Mouse (Mus musculus) 3134 (cell line): Measurements from ENCODE around the gene Ifne.

Source experiments
- DNase-seq: peaks from one replicate; pipeline ENCODE4 v3.0.0-alpha.2; 2011; ENCODE audit warnings: low spot score; ENCODE audit not compliant: insufficient read length; ENCODE audit errors: extremely low read depth

Gene Ifne

GRCm38 (mm10) chr4:88880101-88880500, at the start of gene Ifne:
TSS of gene Ifne (minus strand) at chr4:88880201.
- no peak for DNase-seq

GRCm38 (mm10) chr4:88928341-88929102, 48.5 kb upstream of the Ifne start:
- peak; percentile 67 for DNase-seq

- no peak for DNase-seq
These were observed 47.8 kb upstream of the Ifne start for GRCm38 (mm10) chr4:88927850-88928249.

- no peak for DNase-seq
These were observed 46.6 kb upstream of the Ifne start for GRCm38 (mm10) chr4:88926637-88927036.

GRCm38 (mm10) chr4:88926082-88926481, 46.1 kb upstream of the Ifne start:
- DNase-seq = no peak

- DNase-seq = no peak
These were observed 45.5 kb upstream of the Ifne start for GRCm38 (mm10) chr4:88925456-88925855.

GRCm38 (mm10) chr4:88921280-88921679, 41.3 kb upstream of the Ifne start:
- no peak for DNase-seq

GRCm38 (mm10) chr4:88917770-88918460, 37.9 kb upstream of the Ifne start:
- DNase-seq = no peak

- DNase-seq = no peak
These were observed 36.3 kb upstream of the Ifne start for GRCm38 (mm10) chr4:88916306-88916705.

- DNase-seq = no peak
These were observed 34.0 kb upstream of the Ifne start for GRCm38 (mm10) chr4:88913984-88914383.

- DNase-seq = no peak
These were observed 32.9 kb upstream of the Ifne start for GRCm38 (mm10) chr4:88912882-88913281.

GRCm38 (mm10) chr4:88912187-88912586, 32.2 kb upstream of the Ifne start:
- DNase-seq = no peak

- DNase-seq = no peak
These were observed 29.9 kb upstream of the Ifne start for GRCm38 (mm10) chr4:88909600-88910534.

GRCm38 (mm10) chr4:88893201-88893754, 13.3 kb upstream of the Ifne start:
- no peak for DNase-seq

GRCm38 (mm10) chr4:88888236-88888635, 8.2 kb upstream of the Ifne start:
- DNase-seq = no peak

GRCm38 (mm10) chr4:88878772-88879171, 1.2 kb downstream of the Ifne start:
- no peak for DNase-seq

GRCm38 (mm10) chr4:88878246-88878645, 1.8 kb downstream of the Ifne start:
- DNase-seq = no peak

GRCm38 (mm10) chr4:88876520-88876919, 3.5 kb downstream of the Ifne start:
- peak; percentile 24 for DNase-seq

- DNase-seq = no peak
These were observed 4.4 kb downstream of the Ifne start for GRCm38 (mm10) chr4:88875435-88876095.

- DNase-seq = peak; percentile 24
These were observed 7.3 kb downstream of the Ifne start for GRCm38 (mm10) chr4:88872691-88873090.
